ENCODE assay signal across 8 mouse cellular contexts in the genomic region with DNA sequence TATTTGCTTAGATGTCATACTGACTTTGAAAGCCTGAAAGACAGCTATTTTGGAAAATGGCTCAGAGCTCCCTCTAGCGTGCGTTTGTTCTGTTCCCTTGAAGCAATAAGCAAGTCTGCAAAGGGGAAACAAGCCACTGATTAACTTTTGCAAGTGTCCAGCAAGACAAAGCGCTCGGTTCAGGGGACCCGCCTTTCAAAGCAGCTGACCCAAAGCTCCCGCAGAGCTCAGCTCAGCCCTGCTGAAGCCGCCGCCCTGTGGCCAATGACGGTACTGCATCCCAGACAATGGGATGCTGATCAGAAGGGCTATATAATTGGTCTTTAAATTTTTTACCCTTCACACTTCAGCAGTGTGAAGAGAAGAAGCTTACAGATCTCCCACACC. TPM values are rescaled to one million over a fixed set of nuclear protein-coding genes. Genes with fewer than 3 reads are reported as not detected.
DNase-seq lines count a peak whose midpoint lies in the region; ATAC-seq lines count a peak whose summit lies in the region.

No protein-coding gene starts in this region.

- DNase-seq in 416B (ENCODE audit: low read depth): peak; percentile 94
- DNase-seq in adrenal gland, postnatal 10 days: peak; percentile 95
- DNase-seq in embryonic facial prominence, embryonic 10.5 days (ENCODE audit: low spot score): peak; percentile 92
- peak; percentile 89 for DNase-seq in heart, adult 9 months (ENCODE audit: low spot score in 2 of 2)
- peak; percentile 82 for DNase-seq in liver, embryonic 11.5 days (ENCODE audit: low spot score)
- peak; percentile 62 for DNase-seq in telencephalon, adult 2 months (ENCODE audit: low read depth, low spot score)

- peaks cover 11% of the 10 kb centered on the region; the same call in 1 of the 2 replicates for H3K4me1 ChIP-seq in embryonic facial prominence, embryonic 10.5 days
- H3K4me1 ChIP-seq in kidney, embryonic 14.5 days (ENCODE audit: control insufficient read depth, insufficient read depth, low read length): peaks cover 5% of the 10 kb centered on the region; the same call in 1 of the 2 replicates
- no peaks in the 10 kb centered on the region for H3K4me1 ChIP-seq in liver, embryonic 11.5 days (replicated peaks; ENCODE audit: control insufficient read depth, insufficient read depth, low read length)
- no peaks in the 10 kb centered on the region for H3K4me1 ChIP-seq in neural tube, embryonic 12.5 days

- H3K27ac ChIP-seq in embryonic facial prominence, embryonic 10.5 days (replicated peaks): no peak overlapping the region
- H3K27ac ChIP-seq in kidney, embryonic 14.5 days (ENCODE audit: low read depth, low read length): no peak overlapping the region
- no peak overlapping the region for H3K27ac ChIP-seq in liver, embryonic 11.5 days (ENCODE audit: low read depth, low read length)
- no peak overlapping the region for H3K27ac ChIP-seq in neural tube, embryonic 12.5 days

- H3K4me3 ChIP-seq in embryonic facial prominence, embryonic 10.5 days: no peak overlapping the region
- no peak overlapping the region for H3K4me3 ChIP-seq in kidney, embryonic 14.5 days (ENCODE audit: low read length)
- no peak overlapping the region for H3K4me3 ChIP-seq in liver, embryonic 11.5 days (ENCODE audit: low read depth, low read length)
- no peak overlapping the region for H3K4me3 ChIP-seq in neural tube, embryonic 12.5 days

- no peaks in the 10 kb centered on the region for H3K36me3 ChIP-seq in embryonic facial prominence, embryonic 10.5 days (replicated peaks)
- H3K36me3 ChIP-seq in kidney, embryonic 14.5 days (ENCODE audit: control insufficient read depth, insufficient read depth, low read length): no peaks in the 10 kb centered on the region
- no peaks in the 10 kb centered on the region for H3K36me3 ChIP-seq in liver, embryonic 11.5 days (ENCODE audit: control insufficient read depth, insufficient read depth, low read length)
- no peaks in the 10 kb centered on the region for H3K36me3 ChIP-seq in neural tube, embryonic 12.5 days

- H3K4me2 ChIP-seq in kidney, embryonic 14.5 days (replicated peaks; ENCODE audit: low read depth, low read length): no peak overlapping the region
- H3K4me2 ChIP-seq in liver, embryonic 11.5 days: no peak overlapping the region
- H3K4me2 ChIP-seq in neural tube, embryonic 12.5 days (replicated peaks): no peak overlapping the region

- under 1% methylated on average over 9 of the region's 9 CpGs for WGBS in embryonic facial prominence, embryonic 10.5 days
- under 1% methylated on average over 9 of the region's 9 CpGs for WGBS in kidney, embryonic 14.5 days
- under 1% methylated on average over 9 of the region's 9 CpGs for WGBS in liver, embryonic 11.5 days
- under 1% methylated on average over 9 of the region's 9 CpGs for WGBS in neural tube, embryonic 12.5 days

- ATAC-seq in kidney, embryonic 14.5 days (ENCODE audit: low FRiP score, low TSS enrichment): peak; percentile 89
- peak; percentile 58 for ATAC-seq in liver, embryonic 11.5 days (replicated peaks; ENCODE audit: low FRiP score)
- peak; percentile 84 for ATAC-seq in neural tube, embryonic 12.5 days (ENCODE audit: low FRiP score, low read depth)

- no peak overlapping the region for H3K9ac ChIP-seq in kidney, embryonic 14.5 days (ENCODE audit: low read depth, low read length)
- H3K9ac ChIP-seq in liver, embryonic 11.5 days (ENCODE audit: low read depth, low read length): no peak overlapping the region
- no peak overlapping the region for H3K9ac ChIP-seq in neural tube, embryonic 12.5 days

- peaks cover 9% of the 10 kb centered on the region; the same call in 1 of the 2 replicates for H3K27me3 ChIP-seq in embryonic facial prominence, embryonic 10.5 days (replicated peaks; ENCODE audit: low read depth, poor library complexity, severe bottlenecking)
- H3K27me3 ChIP-seq in kidney, embryonic 14.5 days (ENCODE audit: control insufficient read depth, insufficient read depth, low read length): no peaks in the 10 kb centered on the region; the same call in 1 of the 2 replicates
- no peaks in the 10 kb centered on the region for H3K27me3 ChIP-seq in liver, embryonic 11.5 days (replicated peaks; ENCODE audit: control insufficient read depth, insufficient read depth, low read length)
- no peaks in the 10 kb centered on the region for H3K27me3 ChIP-seq in neural tube, embryonic 12.5 days (replicated peaks)

- peaks cover 6% of the 10 kb centered on the region for H3K9me3 ChIP-seq in embryonic facial prominence, embryonic 10.5 days
- H3K9me3 ChIP-seq in kidney, embryonic 14.5 days (ENCODE audit: control insufficient read depth, low read length): peaks cover 4% of the 10 kb centered on the region
- no peaks in the 10 kb centered on the region for H3K9me3 ChIP-seq in liver, embryonic 11.5 days (ENCODE audit: control insufficient read depth, low read length)
- H3K9me3 ChIP-seq in neural tube, embryonic 12.5 days: peaks cover 6% of the 10 kb centered on the region

RNA-seq across cellular contexts. Expression of a gene that starts 1.2 kb away (rescaled TPM):
- total RNA-seq in adrenal gland, postnatal 10 days (2021): 10 to 100 TPM; 44.1 to 53.0 TPM
- polyA plus RNA-seq in embryonic facial prominence, embryonic 10.5 days (2016; fragmentation: Nextera tagmentation; extraction: Ambion mirVana): 0.28 and 0.51 TPM in 2 replicates
- 0.38 and 0.43 TPM in 2 replicates for polyA plus RNA-seq in kidney, embryonic 14.5 days (2014; fragmentation: Nextera tagmentation; extraction: Ambion mirVana)
- polyA plus RNA-seq in liver, embryonic 11.5 days (2014; fragmentation: Nextera tagmentation; extraction: Ambion mirVana): 0.27 and 0.66 TPM in 2 replicates
- polyA plus RNA-seq in neural tube, embryonic 12.5 days (2016; fragmentation: Nextera tagmentation; extraction: Ambion mirVana): 0.46 and 0.49 TPM in 2 replicates

RNA-seq across cellular contexts. Expression of a gene that starts 11.9 kb away (rescaled TPM):
- total RNA-seq in adrenal gland, postnatal 10 days (2021): 10 to 100 TPM; 11.8 to 16.0 TPM
- 8.2 and 10.3 TPM in 2 replicates for polyA plus RNA-seq in embryonic facial prominence, embryonic 10.5 days (2016; fragmentation: Nextera tagmentation; extraction: Ambion mirVana)
- 5.1 and 8.4 TPM in 2 replicates for polyA plus RNA-seq in kidney, embryonic 14.5 days (2014; fragmentation: Nextera tagmentation; extraction: Ambion mirVana)
- 2.6 and 3.2 TPM in 2 replicates for polyA plus RNA-seq in liver, embryonic 11.5 days (2014; fragmentation: Nextera tagmentation; extraction: Ambion mirVana)
- polyA plus RNA-seq in neural tube, embryonic 12.5 days (2016; fragmentation: Nextera tagmentation; extraction: Ambion mirVana): 45.2 and 47.2 TPM in 2 replicates

RNA-seq across cellular contexts. Expression of a gene that starts 48.2 kb away (rescaled TPM):
- 10 to 100 TPM in 1 of 2 experiments, 1 to 10 TPM in 1; 8.7 to 10.3 TPM for total RNA-seq in adrenal gland, postnatal 10 days (2021)
- 12.5 and 12.9 TPM in 2 replicates for polyA plus RNA-seq in embryonic facial prominence, embryonic 10.5 days (2016; fragmentation: Nextera tagmentation; extraction: Ambion mirVana)
- 6.9 and 10.3 TPM in 2 replicates for polyA plus RNA-seq in kidney, embryonic 14.5 days (2014; fragmentation: Nextera tagmentation; extraction: Ambion mirVana)
- polyA plus RNA-seq in liver, embryonic 11.5 days (2014; fragmentation: Nextera tagmentation; extraction: Ambion mirVana): 12.1 and 12.8 TPM in 2 replicates
- 23.9 and 25.4 TPM in 2 replicates for polyA plus RNA-seq in neural tube, embryonic 12.5 days (2016; fragmentation: Nextera tagmentation; extraction: Ambion mirVana)

RNA-seq across cellular contexts. Expression of a gene that starts 53.3 kb away (rescaled TPM):
- total RNA-seq in adrenal gland, postnatal 10 days (2021): 10 to 100 TPM; 93.3 to 96.3 TPM
- polyA plus RNA-seq in embryonic facial prominence, embryonic 10.5 days (2016; fragmentation: Nextera tagmentation; extraction: Ambion mirVana): 11.0 and 11.7 TPM in 2 replicates
- 23.3 and 25.3 TPM in 2 replicates for polyA plus RNA-seq in kidney, embryonic 14.5 days (2014; fragmentation: Nextera tagmentation; extraction: Ambion mirVana)
- polyA plus RNA-seq in liver, embryonic 11.5 days (2014; fragmentation: Nextera tagmentation; extraction: Ambion mirVana): 20.5 and 21.2 TPM in 2 replicates
- polyA plus RNA-seq in neural tube, embryonic 12.5 days (2016; fragmentation: Nextera tagmentation; extraction: Ambion mirVana): 13.0 and 15.6 TPM in 2 replicates

RNA-seq across cellular contexts. Expression of a gene that starts 56.1 kb away (rescaled TPM):
- not detected for total RNA-seq in adrenal gland, postnatal 10 days (2021)
- not detected in 2 replicates for polyA plus RNA-seq in embryonic facial prominence, embryonic 10.5 days (2016; fragmentation: Nextera tagmentation; extraction: Ambion mirVana)
- not detected in 2 replicates for polyA plus RNA-seq in kidney, embryonic 14.5 days (2014; fragmentation: Nextera tagmentation; extraction: Ambion mirVana)
- polyA plus RNA-seq in liver, embryonic 11.5 days (2014; fragmentation: Nextera tagmentation; extraction: Ambion mirVana): not detected in 2 replicates
- not detected in 2 replicates for polyA plus RNA-seq in neural tube, embryonic 12.5 days (2016; fragmentation: Nextera tagmentation; extraction: Ambion mirVana)
